Mouse (Mus musculus): ENCODE measurements around the gene Nek4. TPM values are rescaled to one million over a fixed set of nuclear protein-coding genes. Genes with fewer than 3 reads are reported as not detected.

Nek4 gene
- total RNA-seq, 2 experiments from 2014 or later = 14.0 to 14.1 TPM

DNA sequence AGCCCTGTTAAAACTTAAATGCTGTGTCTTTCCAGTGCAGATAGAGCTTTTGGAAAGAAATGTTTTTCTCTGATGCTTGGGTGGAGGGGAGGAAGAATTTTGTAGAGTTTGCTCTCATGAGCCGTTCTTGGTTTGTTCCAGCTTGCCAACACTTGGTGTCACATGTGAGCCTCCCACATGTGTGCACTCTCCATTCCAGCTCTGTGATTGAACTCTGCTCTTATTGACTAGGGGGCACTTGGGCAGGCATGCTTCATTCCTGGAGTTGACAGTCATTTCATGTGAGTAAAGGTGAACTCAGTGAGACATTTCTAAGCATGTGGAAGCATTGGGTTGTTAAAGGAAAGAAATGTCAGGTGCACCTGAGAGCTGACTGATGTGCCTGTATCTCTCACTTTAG is 71.4 kb downstream of the Nek4 start:
- no peak for DNase-seq (ENCODE audit: low spot score in 2 of 2)
- intact Hi-C loops (cut with DNase I) = loop anchor here (5.0 to 10.0 kb wide), 2 partner anchors 35 to 162 kb away; no protein-coding TSS in a partner anchor

DNA sequence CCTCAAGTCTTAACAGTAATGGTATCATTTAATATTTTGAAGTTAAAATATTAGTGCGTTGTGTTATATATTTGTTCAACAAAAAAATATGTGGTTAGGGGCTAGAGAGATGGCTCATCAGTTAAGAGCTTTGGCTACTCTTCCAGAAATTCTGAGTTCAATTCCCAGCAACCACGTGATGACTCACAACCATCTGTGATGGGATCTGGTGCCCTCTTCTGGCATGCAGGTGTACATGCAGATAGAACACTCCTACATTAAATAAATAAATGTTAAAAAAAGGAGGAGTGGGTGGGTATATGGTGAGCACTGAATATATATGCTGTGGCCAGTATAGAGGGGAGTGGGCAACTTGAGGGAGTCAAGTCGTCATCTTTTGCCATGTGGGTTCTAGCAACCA is 74.6 kb downstream of the Nek4 start:
- intact Hi-C loops (cut with DNase I) = loop anchor here (10.0 kb wide), 1 partner anchor 159 kb away; no protein-coding TSS in a partner anchor
- no peak for DNase-seq (ENCODE audit: low spot score in 2 of 2)

Other genes with a start within 250 kb of the Nek4 start
- gene Sfmbt1, start 236.5 kb upstream of the Nek4 start, total RNA-seq (2021) = 10 to 100 TPM; 26.0 to 29.9 TPM
- gene Tmem110, start 125.8 kb upstream of the Nek4 start, total RNA-seq (2021) = 10 to 100 TPM; 21.0 to 22.1 TPM
- gene Mustn1, start 72.2 kb upstream of the Nek4 start, total RNA-seq (2021) = 1 to 10 TPM; 3.9 to 5.1 TPM
- not detected for gene Itih4, start 64.9 kb upstream of the Nek4 start, total RNA-seq (2021)
- 10 to 100 TPM in 1 of 2 experiments, 1 to 10 TPM in 1; 8.1 to 12.0 TPM for gene Itih3, start 27.6 kb upstream of the Nek4 start, total RNA-seq (2021)
- not detected for gene Itih1, start 8.1 kb upstream of the Nek4 start, total RNA-seq (2021)
- gene Glt8d1, start 50.0 kb downstream of the Nek4 start, total RNA-seq (2021) = 10 to 100 TPM; 27.2 to 30.7 TPM
- gene Spcs1, start 50.3 kb downstream of the Nek4 start, total RNA-seq (2021) = 100 to 1,000 TPM; 171 to 175 TPM
- gene Pbrm1, start 67.8 kb downstream of the Nek4 start, total RNA-seq (2021) = 10 to 100 TPM; 50.7 to 53.6 TPM
- gene Gnl3, start 67.8 kb downstream of the Nek4 start, total RNA-seq (2021) = 10 to 100 TPM; 44.4 to 45.4 TPM
- gene Smim4, start 177.6 kb downstream of the Nek4 start, total RNA-seq (2021) = 10 to 100 TPM; 27.3 to 28.2 TPM
- gene Nt5dc2, start 179.7 kb downstream of the Nek4 start, total RNA-seq (2021) = 1 to 10 TPM; 5.7 to 6.4 TPM
- gene Stab1, start 217.3 kb downstream of the Nek4 start, total RNA-seq (2021) = 10 to 100 TPM; 26.8 to 31.4 TPM